Mouse (Mus musculus) forebrain, embryonic 13.5 days (tissue): ENCODE data around the gene Fbxo30. TPM values are rescaled to one million over a fixed set of nuclear protein-coding genes. Genes with fewer than 3 reads are reported as not detected.

ENCODE experiments used
- ATAC-seq: fragments of 200-750 bp; cut with Nextera tagmentation; 2 replicates; pipeline ENCODE4 v1.8.0; 2017
- H3K27ac ChIP-seq: fragments of 300-500 bp; sonication (generic); 2 replicates; pipeline ENCODE4 v1.5.1; 2015; ENCODE audit warnings: inconsistent platforms, mild to moderate bottlenecking, moderate library complexity
- H3K27me3 ChIP-seq: fragments of 300-500 bp; sonication (generic); 2 replicates; pipeline ENCODE4 v1.6.1; 2015; ENCODE audit warnings: mild to moderate bottlenecking, inconsistent platforms
- H3K36me3 ChIP-seq: fragments of 300-500 bp; sonication (generic); 2 replicates; pipeline ENCODE4 v1.6.1; 2015; ENCODE audit warnings: mild to moderate bottlenecking, inconsistent platforms; ENCODE audit not compliant: poor library complexity, severe bottlenecking
- H3K4me1 ChIP-seq: fragments of 300-500 bp; sonication (generic); 2 replicates; pipeline ENCODE4 v1.6.1; 2015; ENCODE audit warnings: inconsistent platforms
- H3K4me2 ChIP-seq: fragments of 300-500 bp; sonication (generic); 2 replicates; pipeline ENCODE4 v1.6.1; 2015; ENCODE audit warnings: inconsistent platforms, mild to moderate bottlenecking, moderate library complexity
- H3K4me3 ChIP-seq: fragments of 300-500 bp; sonication (generic); 2 replicates; pipeline ENCODE4 v1.5.1; 2015; ENCODE audit warnings: mild to moderate bottlenecking, inconsistent platforms
- H3K9ac ChIP-seq: fragments of 300-500 bp; sonication (generic); 2 replicates; pipeline ENCODE4 v1.6.1; 2015; ENCODE audit warnings: mild to moderate bottlenecking, inconsistent platforms
- H3K9me3 ChIP-seq: fragments of 300-500 bp; sonication (generic); replicated peaks from 2 replicates; pipeline ENCODE4 v1.6.1; 2016; ENCODE audit warnings: inconsistent platforms
- WGBS: fragments of 180-500 bp; shearing (Covaris S2); methylation state at CpG from one replicate; pipeline ENCODE4 v1.1.7; 2015; 5-methylcytosine and 5-hydroxymethylcytosine counted together
- polyA plus RNA-seq: library from polyadenylated mRNA; unstranded; fragments of >200 nt; fragmentation: Nextera tagmentation; extraction: Ambion mirVana; gene quantifications from 2 replicates; pipeline ENCODE4 v1.2.1, GENCODE M21; 2015

Fbxo30 gene
- polyA plus RNA-seq, 1 experiment from 2014 or later: 30.7 TPM

GRCm38 (mm10) chr10:11343205-11344141 lies 62.3 kb downstream of the Fbxo30 start, which contains the start of gene Epm2a:
TSS of gene Epm2a (plus strand) at chr10:11343404.
- H3K27ac ChIP-seq: peak within 1 kb of the TSS; percentile 96
- ATAC-seq: peak; percentile 96
- peak within 1 kb of the TSS; percentile 71 for H3K4me2 ChIP-seq
- no peaks in the 10 kb centered on the region for H3K27me3 ChIP-seq
- H3K36me3 ChIP-seq: no peaks in the 10 kb centered on the region
- H3K4me3 ChIP-seq: peak within 1 kb of the TSS; percentile 66
- H3K9ac ChIP-seq: peak within 1 kb of the TSS; percentile 92
- H3K9me3 ChIP-seq: no peaks in the 10 kb centered on the region
- under 1% methylated on average over 102 of the region's 106 CpGs for WGBS
- H3K4me1 ChIP-seq: no peaks in the 10 kb centered on the region

GRCm38 (mm10) chr10:11344536-11345468 lies 63.7 kb downstream of the Fbxo30 start:
- Histone ChIP-seq H3K4me2 (no peak overlapping the region), H3K36me3 (no peaks in the 10 kb centered on the region)
- 76% methylated on average over 18 of the region's 18 CpGs for WGBS

More at GRCm38 (mm10) chr10:11344536-11345468, 63.7 kb downstream of the Fbxo30 start:
- no peak overlapping the region for H3K9ac ChIP-seq
- H3K27ac ChIP-seq: no peak overlapping the region
- no peak overlapping the region for H3K4me3 ChIP-seq
- H3K27me3 ChIP-seq: no peaks in the 10 kb centered on the region
- ATAC-seq: no peak
- no peaks in the 10 kb centered on the region for H3K4me1 ChIP-seq
- H3K9me3 ChIP-seq: no peaks in the 10 kb centered on the region

Other genes starting within 250 kb of the Fbxo30 start
- gene Grm1, start 199.0 kb upstream of the Fbxo30 start, polyA plus RNA-seq: 2.6 and 3.9 TPM in 2 replicates
- 24.1 and 26.0 TPM in 2 replicates for gene Shprh, start 131.9 kb upstream of the Fbxo30 start, polyA plus RNA-seq
- 0.30 and 0.36 TPM in 2 replicates for gene Epm2a, start 62.1 kb downstream of the Fbxo30 start, polyA plus RNA-seq